Mouse (Mus musculus) T-cell, adult 2 months (primary cell): ENCODE results near the gene Cfdp1.

Experiments used
- DNase-seq: peaks from one replicate; pipeline ENCODE4 v3.0.0; 2022; ENCODE audit warnings: low spot score

Cfdp1 gene

GRCm38 (mm10) chr8:111853861-111854501 is at the start of gene Cfdp1:
Gene Cfdp1, minus strand, starts transcription at chr8:111854291.
- peak; percentile 97 for DNase-seq

GRCm38 (mm10) chr8:111902080-111902479 is 48.0 kb upstream of the Cfdp1 start:
- DNase-seq, result no peak

GRCm38 (mm10) chr8:111898586-111898985 is 44.5 kb upstream of the Cfdp1 start:
- no peak for DNase-seq

GRCm38 (mm10) chr8:111894955-111895354 is 40.9 kb upstream of the Cfdp1 start:
- no peak for DNase-seq

GRCm38 (mm10) chr8:111892615-111893014 is 38.5 kb upstream of the Cfdp1 start:
- DNase-seq, result no peak

GRCm38 (mm10) chr8:111891983-111892382 is 37.9 kb upstream of the Cfdp1 start:
- DNase-seq, result no peak

- DNase-seq, result no peak
These were observed 36.8 kb upstream of the Cfdp1 start for GRCm38 (mm10) chr8:111890911-111891303.

- no peak for DNase-seq
These were observed 36.1 kb upstream of the Cfdp1 start for GRCm38 (mm10) chr8:111889931-111890910.

GRCm38 (mm10) chr8:111888091-111888650 is 34.1 kb upstream of the Cfdp1 start:
- DNase-seq, result no peak

GRCm38 (mm10) chr8:111887479-111887878 is 33.4 kb upstream of the Cfdp1 start:
- no peak for DNase-seq

- no peak for DNase-seq
These were observed 29.5 kb upstream of the Cfdp1 start for GRCm38 (mm10) chr8:111883615-111884014.

- peak; percentile 31 for DNase-seq
These were observed 27.5 kb upstream of the Cfdp1 start for GRCm38 (mm10) chr8:111881591-111881990.

GRCm38 (mm10) chr8:111877711-111878110 is 23.6 kb upstream of the Cfdp1 start:
- peak; percentile 20 for DNase-seq

- DNase-seq, result peak; percentile 97
These were observed 22.4 kb upstream of the Cfdp1 start, which contains the start of gene Tmem170 for GRCm38 (mm10) chr8:111876355-111876948. Gene Tmem170, minus strand, starts transcription at chr8:111876750.

GRCm38 (mm10) chr8:111875758-111876157 is 21.7 kb upstream of the Cfdp1 start:
- DNase-seq, result peak; percentile 19

GRCm38 (mm10) chr8:111871278-111871677 is 17.2 kb upstream of the Cfdp1 start:
- no peak for DNase-seq

GRCm38 (mm10) chr8:111870379-111870778 is 16.3 kb upstream of the Cfdp1 start:
- no peak for DNase-seq

GRCm38 (mm10) chr8:111868664-111869063 is 14.6 kb upstream of the Cfdp1 start:
- DNase-seq, result no peak

- DNase-seq, result no peak
These were observed 11.8 kb upstream of the Cfdp1 start for GRCm38 (mm10) chr8:111865857-111866256.

- no peak for DNase-seq
These were observed 11.2 kb upstream of the Cfdp1 start for GRCm38 (mm10) chr8:111865130-111865852.

- no peak for DNase-seq
These were observed 10.6 kb upstream of the Cfdp1 start for GRCm38 (mm10) chr8:111864648-111865047.

GRCm38 (mm10) chr8:111863280-111863679 is 9.2 kb upstream of the Cfdp1 start:
- DNase-seq, result no peak
